Comparison of ENCODE assay signal across 14 mouse cellular contexts in genomic region chr8:28125021-28125420, GRCm38 (mm10).
"Had no signal": no experiment of that assay in that cellular context is flagged by ENCODE, and none has a peak within 500 bp of the region (broad histone marks: within the 10 kb centered on the region; RNA-seq: fewer than 3 reads in every experiment).

No protein-coding gene starts in this region.

- DNase-seq: kidney, postnatal 14 days; kidney, postnatal 4 days; liver, embryonic 13.5 days; lung, adult 2 months; lung, postnatal 14 days; lung, postnatal 4 days; retina, postnatal 1 day; right cerebral cortex, postnatal 25 days; spleen, adult 18-20 months; thymus, postnatal 25 days had no signal

- H3K27me3 ChIP-seq: liver, embryonic 13.5 days; midbrain, embryonic 15.5 days; neural tube, embryonic 13.5 days; stomach, embryonic 15.5 days had no signal

- H3K4me3 ChIP-seq: liver, embryonic 13.5 days; midbrain, embryonic 15.5 days; myocyte; neural tube, embryonic 13.5 days; stomach, embryonic 15.5 days had no signal

- H3K4me1 ChIP-seq: liver, embryonic 13.5 days; midbrain, embryonic 15.5 days; neural tube, embryonic 13.5 days; stomach, embryonic 15.5 days had no signal

- H3K36me3 ChIP-seq: liver, embryonic 13.5 days; midbrain, embryonic 15.5 days; neural tube, embryonic 13.5 days; stomach, embryonic 15.5 days had no signal

- H3K27ac ChIP-seq: liver, embryonic 13.5 days; midbrain, embryonic 15.5 days; neural tube, embryonic 13.5 days; stomach, embryonic 15.5 days had no signal

- H3K9me3 ChIP-seq: liver, embryonic 13.5 days; midbrain, embryonic 15.5 days; neural tube, embryonic 13.5 days; stomach, embryonic 15.5 days had no signal
